Mouse (Mus musculus) myocyte (in vitro differentiated cells): ENCODE data around the gene Ptpn6. TPM values are rescaled to one million over a fixed set of nuclear protein-coding genes. Genes with fewer than 3 reads are reported as not detected.

Source experiments
- H3K27me3 ChIP-seq: one replicate; pipeline ENCODE4 v1.6.1; 2011; ENCODE audit not compliant: control insufficient read depth, insufficient read depth, insufficient read length
- H3K36me3 ChIP-seq: one replicate; pipeline ENCODE4 v1.6.1; 2011; ENCODE audit not compliant: control insufficient read depth, insufficient read depth
- H3K4me2 ChIP-seq: one replicate; pipeline ENCODE4 v1.6.1; 2011; ENCODE audit warnings: low read depth, control low read depth
- H3K4me3 ChIP-seq: one replicate; pipeline ENCODE4 v1.5.1; 2011; ENCODE audit warnings: mild to moderate bottlenecking, control low read depth, moderate library complexity
- H3K79me2 ChIP-seq: one replicate; pipeline ENCODE4 v1.6.1; 2011; ENCODE audit not compliant: control insufficient read depth, insufficient read depth
- H3ac ChIP-seq: one replicate; pipeline ENCODE4 v1.6.1; 2011; ENCODE audit not compliant: control insufficient read depth, insufficient read length
- CEBPB ChIP-seq: IDR thresholded peaks from 2 replicates; pipeline ENCODE4 v1.6.1; 2011; ENCODE audit warnings: mild to moderate bottlenecking, moderate library complexity; ENCODE audit not compliant: poor library complexity, insufficient read depth, severe bottlenecking
- E2F4 ChIP-seq: IDR thresholded peaks from one replicate; pipeline ENCODE4 v1.6.1; 2011; ENCODE audit warnings: mild to moderate bottlenecking, control low read depth, moderate library complexity; ENCODE audit not compliant: insufficient read depth
- MAX ChIP-seq: IDR thresholded peaks from one replicate; pipeline ENCODE4 v1.6.1; 2011; ENCODE audit warnings: low read depth, mild to moderate bottlenecking, control low read depth
- MYOD1 ChIP-seq, 3 experiments: IDR thresholded peaks; one replicate each; pipeline ENCODE4 v1.6.1; 2011; ENCODE audit warnings: control low read depth in 2 of 3, low read depth in 2 of 3, mild to moderate bottlenecking in 2 of 3, moderate library complexity in 1 of 3; ENCODE audit not compliant: insufficient read length in 2 of 3, control insufficient read depth in 1 of 3
- MYOG ChIP-seq, 3 experiments: IDR thresholded peaks; one replicate each; pipeline ENCODE4 v1.6.1; 2011; ENCODE audit warnings: control low read depth in 2 of 3, low read depth in 2 of 3, mild to moderate bottlenecking in 2 of 3; ENCODE audit not compliant: insufficient read length in 2 of 3, control insufficient read depth in 1 of 3, insufficient read depth in 1 of 3
- POLR2A ChIP-seq: IDR thresholded peaks from one replicate; pipeline ENCODE4 v1.6.1; 2011; ENCODE audit warnings: low read depth, mild to moderate bottlenecking, control low read depth, moderate library complexity; ENCODE audit not compliant: insufficient read length
- POLR2AphosphoS2 ChIP-seq: IDR thresholded peaks from one replicate; pipeline ENCODE4 v1.6.1; 2011; ENCODE audit warnings: low read depth, control low read depth; ENCODE audit not compliant: insufficient read length
- REST ChIP-seq: IDR thresholded peaks from one replicate; pipeline ENCODE4 v1.6.1; 2011; ENCODE audit warnings: mild to moderate bottlenecking, control low read depth, moderate library complexity; ENCODE audit not compliant: insufficient read depth, insufficient read length
- SRF ChIP-seq: IDR thresholded peaks from one replicate; pipeline ENCODE4 v1.6.1; 2011; ENCODE audit warnings: low read depth; ENCODE audit not compliant: control insufficient read depth, insufficient read length
- TCF12 ChIP-seq: IDR thresholded peaks from one replicate; pipeline ENCODE4 v1.6.1; 2011; ENCODE audit warnings: mild to moderate bottlenecking, control low read depth; ENCODE audit not compliant: poor library complexity, insufficient read depth, severe bottlenecking
- TCF3 ChIP-seq: IDR thresholded peaks from one replicate; pipeline ENCODE4 v1.6.1; 2011; ENCODE audit warnings: low read depth, control low read depth; ENCODE audit not compliant: insufficient read length
- USF1 ChIP-seq: IDR thresholded peaks from one replicate; pipeline ENCODE4 v1.6.1; 2011; ENCODE audit warnings: low read depth, mild to moderate bottlenecking, control low read depth, moderate library complexity
- polyA plus RNA-seq: library from polyadenylated mRNA; unstranded; fragments of >200 nt; fragmentation: generic; extraction: Trizol; gene quantifications from one replicate; pipeline ENCODE4 v1.2.1, GENCODE M21; 2012; ENCODE audit warnings: missing spikeins

The Ptpn6 gene
- polyA plus RNA-seq, 1 experiment = 3.1 TPM

- peak; percentile 29 for TF ChIP-seq POLR2AphosphoS2
- TF ChIP-seq POLR2A = no peak
- Histone ChIP-seq H3K36me3 (peaks cover 25% of the 10 kb centered on the region), H3K4me2 (peak overlapping the region; percentile 53), H3K27me3 (no peaks in the 10 kb centered on the region), H3K4me3 (no peak overlapping the region), H3ac (no peak overlapping the region), H3K79me2 (no peaks in the 10 kb centered on the region)
These were observed 39.1 kb downstream of the Ptpn6 start for GRCm38 (mm10) chr6:124699366-124699765.

GRCm38 (mm10) chr6:124698751-124699150 is 39.8 kb downstream of the Ptpn6 start:
- Histone ChIP-seq H3K4me2 (no peak overlapping the region), H3K27me3 (no peaks in the 10 kb centered on the region), H3K79me2 (no peaks in the 10 kb centered on the region), H3K36me3 (peaks cover 19% of the 10 kb centered on the region), H3K4me3 (no peak overlapping the region), H3ac (no peak overlapping the region)
- no peak for TF ChIP-seq POLR2A
- TF ChIP-seq TCF3 = no peak
- no peak for TF ChIP-seq MYOG (IDR thresholded peaks at IDR 0.05; ENCODE audit: control insufficient read depth in 1 of 3, insufficient read depth in 1 of 3, insufficient read length in 2 of 3, low read depth in 2 of 3)
- no peak for TF ChIP-seq TCF12
- TF ChIP-seq SRF = no peak
- no peak for TF ChIP-seq USF1
- no peak for TF ChIP-seq MAX
- TF ChIP-seq REST = no peak
- TF ChIP-seq MYOD1 (IDR thresholded peaks at IDR 0.05; ENCODE audit: control insufficient read depth in 1 of 3, insufficient read length in 2 of 3, low read depth in 2 of 3) = no peak
- no peak for TF ChIP-seq E2F4
- no peak for TF ChIP-seq CEBPB
- no peak for TF ChIP-seq POLR2AphosphoS2

- H3K27me3 ChIP-seq = no peaks in the 10 kb centered on the region
- no peak for TF ChIP-seq MYOG (IDR thresholded peaks at IDR 0.05; ENCODE audit: control insufficient read depth in 1 of 3, insufficient read depth in 1 of 3, insufficient read length in 2 of 3, low read depth in 2 of 3)
- no peak for TF ChIP-seq TCF3
- TF ChIP-seq USF1 = no peak
- TF ChIP-seq SRF = no peak
- TF ChIP-seq MYOD1 (IDR thresholded peaks at IDR 0.05; ENCODE audit: control insufficient read depth in 1 of 3, insufficient read length in 2 of 3, low read depth in 2 of 3) = no peak
- TF ChIP-seq E2F4 = no peak
- TF ChIP-seq CEBPB = no peak
- TF ChIP-seq POLR2AphosphoS2 = no peak
- no peak for TF ChIP-seq REST
These were observed 41.9 kb downstream of the Ptpn6 start for GRCm38 (mm10) chr6:124696441-124697150.

DNA sequence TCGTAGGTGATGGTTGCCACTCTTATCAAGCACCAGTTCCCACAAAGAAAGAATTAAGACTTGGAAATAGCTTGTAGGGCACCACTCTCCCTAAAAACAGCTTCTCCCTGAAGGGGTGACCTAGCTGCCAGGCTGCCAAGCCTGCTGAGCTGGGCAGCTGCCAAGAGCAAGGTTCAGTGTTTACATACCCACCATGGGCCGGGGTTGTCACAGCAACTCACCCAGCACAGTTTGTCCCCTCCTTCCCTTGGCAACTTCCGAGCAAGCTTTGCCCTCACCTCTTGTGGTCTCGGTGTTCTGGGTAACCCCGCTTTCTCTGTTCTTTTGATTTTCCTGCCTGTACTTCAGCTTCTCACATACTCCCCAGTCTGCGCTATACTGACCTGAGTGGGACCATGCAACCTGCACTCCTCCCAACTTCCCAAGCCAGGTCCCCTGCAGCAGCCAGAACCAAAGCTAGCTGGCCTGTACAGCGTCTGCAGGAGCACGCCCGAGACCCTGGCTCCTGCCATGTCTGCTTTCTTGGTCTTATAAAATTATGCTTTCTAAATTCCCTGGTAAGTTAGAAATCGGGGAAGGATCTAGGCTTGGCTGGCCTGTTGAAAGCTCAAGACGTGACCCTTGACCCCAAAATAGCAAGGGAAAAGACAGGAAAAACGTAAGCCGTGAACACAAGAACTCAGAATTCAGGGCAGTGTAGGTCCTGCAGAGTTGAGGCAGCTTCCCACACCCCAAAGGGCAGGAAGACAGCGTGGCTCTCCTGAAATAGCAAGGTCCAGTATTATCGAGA is 44.2 kb downstream of the Ptpn6 start:
- Histone ChIP-seq H3K79me2 (no peaks in the 10 kb centered on the region), H3K27me3 (no peaks in the 10 kb centered on the region), H3ac (no peak overlapping the region), H3K4me3 (no peak overlapping the region), H3K36me3 (no peaks in the 10 kb centered on the region), H3K4me2 (peak overlapping the region; percentile 9)
- peak in 1 of 3 experiments; percentile 9 for TF ChIP-seq MYOD1 (IDR thresholded peaks at IDR 0.05; ENCODE audit: control insufficient read depth in 1 of 3, insufficient read length in 2 of 3, low read depth in 2 of 3)
- TF ChIP-seq TCF12 = no peak

More at GRCm38 (mm10) chr6:124696441-124697150, 41.9 kb downstream of the Ptpn6 start:
- no peak overlapping the region for H3K4me3 ChIP-seq
- no peak overlapping the region for H3K4me2 ChIP-seq
- H3ac ChIP-seq = no peak overlapping the region
- H3K36me3 ChIP-seq = no peaks in the 10 kb centered on the region
- no peaks in the 10 kb centered on the region for H3K79me2 ChIP-seq

DNA sequence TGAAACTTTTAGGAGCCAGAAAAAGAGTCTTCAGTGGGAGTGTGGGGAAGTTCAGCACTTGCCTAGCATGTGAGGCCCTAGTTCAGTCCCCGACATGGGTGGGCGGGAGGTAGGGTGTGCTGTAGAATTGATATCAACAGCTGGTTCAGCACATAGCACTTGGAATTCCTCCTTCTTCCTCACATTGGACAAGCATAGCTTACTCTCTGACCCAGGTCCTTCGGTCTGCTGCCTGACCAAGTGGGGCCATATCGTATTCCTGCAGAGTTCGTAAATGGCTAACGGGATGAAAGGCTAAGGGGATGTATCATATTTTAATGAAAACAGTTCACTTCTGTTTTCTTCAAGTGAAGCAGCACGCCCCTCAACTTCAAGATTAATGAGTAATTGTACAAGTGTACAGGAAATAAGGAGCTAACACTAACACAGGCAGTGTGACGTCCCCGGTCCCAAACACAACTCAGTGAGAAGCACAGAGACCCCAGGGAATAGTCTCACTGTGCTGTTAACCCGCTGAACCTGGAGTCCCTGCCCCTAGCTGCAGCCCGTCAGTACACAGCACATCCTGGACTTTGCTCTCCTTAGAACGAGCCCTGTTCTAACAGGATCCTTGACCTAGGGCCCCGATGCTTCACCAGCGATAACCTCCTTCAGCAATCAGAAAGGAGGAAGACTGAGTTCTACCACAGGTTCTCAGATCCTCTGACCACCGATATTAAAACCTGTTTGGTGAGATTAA is 45.1 kb downstream of the Ptpn6 start:
- H3K27me3 ChIP-seq = no peaks in the 10 kb centered on the region
- H3K4me3 ChIP-seq = no peak overlapping the region
- peak overlapping the region; percentile 31 for H3K4me2 ChIP-seq
- no peak for TF ChIP-seq POLR2A
- TF ChIP-seq MYOG (IDR thresholded peaks at IDR 0.05; ENCODE audit: control insufficient read depth in 1 of 3, insufficient read depth in 1 of 3, insufficient read length in 2 of 3, low read depth in 2 of 3) = no peak
- TF ChIP-seq TCF12 = no peak
- TF ChIP-seq USF1 = no peak
- TF ChIP-seq MAX = no peak
- TF ChIP-seq POLR2AphosphoS2 = no peak
- peak in 2 of 3 experiments; percentile 68 to 85 for TF ChIP-seq MYOD1 (IDR thresholded peaks at IDR 0.05; ENCODE audit: control insufficient read depth in 1 of 3, insufficient read length in 2 of 3, low read depth in 2 of 3)
- H3K36me3 ChIP-seq = no peaks in the 10 kb centered on the region
- no peaks in the 10 kb centered on the region for H3K79me2 ChIP-seq
- H3ac ChIP-seq = no peak overlapping the region
